Mouse (Mus musculus) intestine, embryonic 16.5 days (tissue): Measurements from ENCODE around the gene Trp53i13. TPM values are rescaled to one million over a fixed set of nuclear protein-coding genes. Genes with fewer than 3 reads are reported as not detected.

Experiments
- polyA plus RNA-seq: library from polyadenylated mRNA; unstranded; fragments of >200 nt; fragmentation: Nextera tagmentation; extraction: Ambion mirVana; gene quantifications from 2 replicates; pipeline ENCODE4 v1.2.1, GENCODE M21; 2015

Trp53i13 gene
- polyA plus RNA-seq, 1 experiment from 2014 or later: 24.1 TPM

Other genes starting within 250 kb of the Trp53i13 start
- not detected in 2 replicates for gene Coro6, start 53.6 kb downstream of the Trp53i13 start, polyA plus RNA-seq
- 1.6 and 1.7 TPM in 2 replicates for gene Ankrd13b, start 26.3 kb downstream of the Trp53i13 start, polyA plus RNA-seq
- gene Git1, start 22.4 kb downstream of the Trp53i13 start, polyA plus RNA-seq: 12.2 and 12.8 TPM in 2 replicates
- gene Abhd15, start 859 bp downstream of the Trp53i13 start, polyA plus RNA-seq: 4.0 and 4.7 TPM in 2 replicates
- 0.10 and 0.12 TPM in 2 replicates for gene Gm10392, start 3.2 kb upstream of the Trp53i13 start, polyA plus RNA-seq
- gene Taok1, start 91.8 kb upstream of the Trp53i13 start, polyA plus RNA-seq: 9.2 and 9.8 TPM in 2 replicates
- 3.8 and 4.0 TPM in 2 replicates for gene Nufip2, start 170.2 kb upstream of the Trp53i13 start, polyA plus RNA-seq
- not detected in 2 replicates for gene Cryba1, start 209.3 kb upstream of the Trp53i13 start, polyA plus RNA-seq
- gene Myo18a, start 247.3 kb upstream of the Trp53i13 start, polyA plus RNA-seq: 31.2 and 31.8 TPM in 2 replicates